Mouse (Mus musculus): ENCODE data around the gene Tsga10.
"Not testable (repeated sequence)": the region's sequence is repeated elsewhere in the genome, so short reads cannot be mapped to it uniquely, and the experiment has no call there.

Gene Tsga10

DNA sequence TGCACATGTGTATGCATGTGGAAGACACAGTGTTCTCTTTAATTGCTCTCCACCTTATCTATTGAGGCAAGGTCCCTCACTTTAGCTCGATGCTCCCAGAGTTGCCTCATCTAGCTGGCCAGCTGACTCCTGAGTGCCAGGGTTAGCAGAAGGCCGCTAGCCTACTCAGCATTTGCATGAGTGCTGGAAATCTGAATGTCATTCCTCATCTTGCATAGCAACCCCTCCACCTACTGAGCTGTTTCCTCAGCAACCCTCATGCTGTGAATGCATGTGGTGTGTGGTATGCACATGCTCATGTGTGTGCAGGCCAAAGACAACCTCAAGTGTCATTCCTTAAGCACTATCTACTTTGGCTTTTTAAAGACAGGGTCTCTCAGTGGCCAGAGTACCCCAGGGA lies 15.5 kb downstream of the Tsga10 start:
- DNase-seq: no peak

DNA sequence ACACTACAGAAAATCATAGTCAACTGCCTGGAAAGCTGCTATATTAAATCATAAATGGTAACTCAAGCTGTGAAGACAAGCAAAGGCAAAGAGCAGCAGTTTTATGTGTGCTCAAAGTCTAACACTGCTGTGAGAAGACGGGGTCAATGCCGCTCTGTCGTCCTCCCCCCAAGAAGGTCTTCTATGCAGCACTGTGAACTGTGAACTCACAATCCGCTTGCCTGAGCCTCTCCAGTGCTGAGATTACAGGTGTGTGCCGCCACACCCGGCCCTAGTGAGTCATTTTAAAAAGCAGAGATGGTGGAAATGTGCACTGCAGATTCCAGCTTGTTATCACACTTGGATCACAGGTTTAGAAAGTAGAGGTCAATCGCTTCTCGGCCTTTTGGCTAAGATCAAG lies 19.4 kb downstream of the Tsga10 start:
- no peak for DNase-seq

DNA sequence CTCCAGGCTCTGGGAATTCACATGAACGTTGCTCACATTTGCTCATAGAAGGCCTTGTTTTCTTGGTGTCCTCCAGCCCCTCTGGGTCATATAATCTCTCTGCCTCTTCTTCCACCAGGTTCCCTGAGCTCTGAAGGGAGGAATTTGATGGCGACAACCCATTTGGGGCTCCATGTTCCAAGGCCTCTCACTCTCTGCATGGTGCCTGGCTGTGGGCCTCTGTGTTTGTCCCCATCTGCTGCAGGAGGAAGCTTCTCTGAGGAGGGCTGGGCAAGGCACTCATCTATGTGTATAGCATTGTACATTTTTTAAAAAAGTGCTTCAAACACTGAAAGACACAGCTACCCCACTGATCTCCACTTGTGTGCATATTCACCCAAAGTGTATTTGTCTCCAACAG lies 34.5 kb downstream of the Tsga10 start:
- no peak for DNase-seq

DNA sequence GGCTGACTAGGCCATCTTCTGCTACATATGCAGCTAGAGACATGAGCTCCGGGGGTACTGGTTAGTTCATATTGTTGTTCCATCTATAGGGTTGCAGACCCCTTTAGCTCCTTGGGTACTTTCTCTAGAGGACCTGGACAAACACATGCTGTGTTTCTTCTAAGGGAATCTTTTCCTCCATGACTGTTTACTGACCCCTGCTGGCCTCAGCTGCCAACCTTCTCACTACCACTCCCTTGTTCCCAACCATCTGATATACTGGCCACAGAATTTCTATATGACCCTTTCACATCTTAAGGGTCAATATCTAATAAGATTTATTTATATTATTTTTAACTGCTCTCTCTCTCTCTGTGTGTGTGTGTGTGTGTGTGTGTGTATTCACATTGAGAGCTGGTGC lies 63.9 kb downstream of the Tsga10 start:
- DNase-seq: not testable (repeated sequence)

DNA sequence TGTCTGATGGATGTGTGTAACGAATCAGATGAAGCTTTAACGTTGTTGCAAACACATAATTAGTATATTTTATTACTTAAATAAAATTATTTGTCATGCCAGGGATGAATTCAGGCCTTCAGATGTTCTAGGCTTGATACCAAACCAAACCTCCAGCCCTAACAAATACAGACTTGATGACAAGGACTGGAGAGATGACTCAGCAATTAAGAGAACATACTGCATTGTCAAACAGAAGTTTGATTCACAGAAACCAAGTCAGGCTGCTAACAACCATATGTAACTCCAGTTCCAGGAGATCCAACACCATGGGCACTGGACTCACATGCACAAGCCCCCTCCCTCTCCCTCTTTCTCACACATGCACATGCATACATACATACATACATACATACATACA lies 65.9 kb downstream of the Tsga10 start:
- DNase-seq: no peak

DNA sequence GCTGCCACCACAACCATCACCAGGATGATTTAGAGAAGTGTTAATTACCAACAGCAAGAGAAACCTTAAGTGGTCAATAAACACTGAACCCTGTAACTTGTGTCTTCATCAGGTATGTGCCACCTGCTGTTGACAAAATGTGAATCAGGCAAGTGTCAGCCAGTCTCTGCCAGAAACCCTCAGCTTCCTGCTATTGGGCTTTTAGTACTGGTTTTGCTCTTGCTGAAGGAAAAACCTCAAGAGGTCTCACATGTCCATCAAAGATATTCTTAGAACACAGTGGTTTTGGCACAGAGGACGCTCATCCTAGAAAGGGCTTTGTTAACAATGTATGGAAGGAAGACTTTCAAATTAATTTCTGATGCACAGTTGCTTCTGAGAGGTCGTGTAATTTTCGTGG lies 66.7 kb downstream of the Tsga10 start:
- DNase-seq: no peak

DNA sequence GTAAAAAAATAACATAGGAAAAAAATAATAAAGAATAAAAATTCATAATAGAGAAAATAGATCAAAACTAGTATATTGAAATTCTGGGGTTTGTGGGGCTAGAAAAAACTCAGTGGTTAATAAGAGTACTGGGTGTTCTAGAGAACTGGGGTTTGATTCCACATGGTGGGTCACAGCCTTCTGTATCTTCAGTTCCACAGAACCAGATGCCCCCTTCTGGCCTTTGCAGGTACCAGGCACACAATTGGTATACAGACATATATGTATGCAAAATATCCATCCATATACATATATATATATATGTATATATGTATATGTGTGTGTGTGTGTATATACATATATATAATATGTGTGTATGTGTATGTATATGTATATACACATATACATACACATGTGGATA lies 106.8 kb downstream of the Tsga10 start:
- peak in 1 of 2 experiments; percentile 3 for DNase-seq

DNA sequence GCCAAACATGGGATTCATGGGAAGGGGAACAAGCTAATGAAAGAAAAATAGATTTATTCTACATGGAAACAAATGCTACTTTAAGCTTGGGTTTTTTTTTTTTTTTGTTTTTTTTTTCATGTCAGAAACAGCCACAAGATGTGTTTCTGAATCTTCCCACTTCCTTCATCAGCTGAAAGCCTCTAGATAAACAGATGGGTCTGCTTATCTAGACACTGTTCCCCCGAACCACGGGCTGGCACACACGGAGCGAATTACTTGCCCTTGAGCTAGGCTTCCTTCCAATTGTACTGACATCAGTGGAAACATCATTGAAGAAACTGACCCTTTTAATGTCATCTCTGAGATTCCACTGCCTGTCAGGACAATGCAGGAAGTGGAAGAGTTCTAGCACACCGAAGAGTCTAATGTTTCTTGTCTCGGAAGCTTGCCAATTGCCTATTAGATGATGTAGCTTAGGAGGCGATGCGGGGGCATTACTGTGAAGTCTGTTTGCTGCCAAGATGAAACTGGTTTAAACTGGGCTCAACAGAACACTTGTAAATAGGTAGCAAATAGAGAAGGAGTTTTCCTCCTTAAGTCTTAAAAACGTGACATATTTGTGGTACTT lies 121.5 kb downstream of the Tsga10 start:
- DNase-seq: no peak

DNA sequence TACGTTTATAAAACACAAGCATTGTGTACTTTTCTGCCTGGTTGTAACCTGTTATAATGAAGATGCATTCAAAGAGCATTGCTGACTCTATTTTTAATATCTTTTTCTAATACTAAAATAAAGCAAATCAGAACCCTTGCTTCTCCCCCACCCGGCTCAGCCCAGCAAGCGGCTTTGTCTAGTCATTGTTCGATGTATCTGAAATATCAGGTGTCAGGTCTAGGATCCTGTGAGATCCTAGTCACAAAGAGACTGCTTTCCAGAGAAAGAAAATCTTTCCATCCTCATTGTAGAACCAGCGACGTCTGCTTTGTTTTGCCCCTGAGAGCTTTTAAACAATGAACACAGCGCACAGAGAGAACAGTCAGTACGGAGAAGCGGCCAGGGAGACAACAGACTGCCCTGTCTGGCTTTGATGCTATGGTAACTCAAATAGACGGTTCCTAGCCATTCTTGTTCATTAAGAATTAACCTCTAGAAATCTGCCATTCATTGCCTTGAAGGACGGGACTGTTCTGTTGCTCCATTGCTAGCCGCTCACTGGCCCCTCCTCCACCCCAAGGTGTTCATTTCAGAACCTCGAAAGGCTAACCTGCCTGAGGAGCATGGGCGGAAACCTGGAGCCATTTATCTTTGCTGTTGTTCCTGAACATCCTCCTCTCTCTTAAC lies 123.5 kb downstream of the Tsga10 start:
- DNase-seq: no peak

DNA sequence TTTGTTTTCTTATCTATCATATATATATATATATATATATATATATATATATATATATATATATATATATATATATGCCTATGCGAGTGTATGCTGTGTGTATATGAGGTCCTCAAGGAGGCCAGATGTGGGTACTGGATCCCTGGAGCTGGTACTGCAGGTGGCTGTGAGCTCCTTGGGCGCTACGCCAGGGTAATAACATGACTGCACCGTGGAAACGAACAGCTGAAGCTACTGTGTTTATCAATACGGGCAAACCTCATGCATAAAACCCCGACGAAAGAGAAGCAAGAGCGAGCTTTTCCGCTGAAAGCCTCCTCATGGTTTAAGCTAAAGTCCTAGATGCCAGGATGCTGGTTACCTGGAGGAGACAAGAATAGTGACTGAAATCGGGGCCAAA lies 124.1 kb downstream of the Tsga10 start:
- DNase-seq: no peak

DNA sequence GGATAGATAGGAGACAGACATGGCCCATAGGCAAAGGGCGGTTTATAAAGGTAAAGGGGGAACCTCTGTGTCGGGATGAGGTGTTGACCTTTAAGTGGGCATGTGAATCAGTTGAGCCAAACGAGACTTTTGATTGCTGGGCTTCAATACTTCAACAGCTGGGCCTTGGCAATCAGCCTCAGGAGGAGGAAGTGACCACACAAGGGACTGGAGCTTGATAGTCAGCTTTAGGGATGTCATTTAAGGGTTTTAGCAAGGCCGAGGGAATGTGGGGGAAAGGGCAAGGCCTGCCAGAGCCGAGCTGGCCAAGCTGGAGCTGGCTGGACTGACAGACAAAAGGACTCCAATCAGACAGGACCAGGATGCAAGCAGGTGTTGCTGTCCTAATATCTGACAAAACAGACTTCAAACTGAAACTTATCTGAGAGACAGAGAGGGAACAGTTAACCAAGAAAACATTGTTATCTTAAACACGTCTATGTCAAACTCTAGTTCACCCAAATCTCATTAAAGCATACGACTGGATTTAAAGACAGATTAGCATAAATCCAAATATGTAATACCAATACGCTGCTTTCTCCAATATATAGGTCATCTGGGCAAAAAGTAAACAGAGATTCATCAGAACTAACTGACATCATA lies 125.9 kb downstream of the Tsga10 start:
- no peak for DNase-seq

DNA sequence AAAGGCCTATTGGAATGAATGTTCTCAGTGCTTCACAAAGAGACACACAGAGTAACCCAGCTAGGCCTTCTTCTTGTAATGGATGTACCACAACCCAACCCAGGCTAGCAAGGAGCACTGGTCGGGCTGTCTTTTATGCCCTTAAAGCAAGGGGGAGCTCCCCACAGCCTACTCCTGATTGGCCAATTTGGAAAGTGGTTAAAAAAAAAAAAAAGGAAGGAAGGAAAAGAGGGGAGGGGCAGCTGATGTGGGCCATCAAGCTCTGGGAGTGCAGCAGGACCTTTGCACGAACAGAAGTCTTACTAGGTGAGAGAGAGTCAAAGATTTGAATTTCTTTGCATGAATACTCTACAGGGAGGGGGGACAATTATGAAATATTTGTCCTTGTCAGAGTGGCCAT lies 127.3 kb downstream of the Tsga10 start:
- no peak for DNase-seq

DNA sequence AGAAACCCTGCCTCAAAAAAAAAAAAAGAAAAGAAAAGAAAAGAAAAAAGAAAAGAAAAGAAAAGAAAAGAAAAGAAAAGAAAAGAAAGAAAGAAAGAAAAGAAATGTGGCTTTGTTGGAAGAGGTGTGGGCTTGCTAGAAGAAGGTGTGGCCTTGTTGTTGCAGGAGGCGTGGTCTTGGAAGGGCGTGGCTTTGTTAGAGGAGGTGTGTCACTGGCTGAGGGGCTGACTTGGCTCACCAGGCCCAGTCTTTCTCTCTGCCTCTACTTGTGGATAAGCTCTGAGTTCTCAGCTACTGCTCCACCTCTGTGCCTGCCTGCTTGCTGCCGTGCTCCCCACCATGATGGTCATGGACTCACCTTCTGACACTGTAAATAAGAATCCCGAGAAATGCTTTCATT lies 129.2 kb downstream of the Tsga10 start:
- no peak for DNase-seq

DNA sequence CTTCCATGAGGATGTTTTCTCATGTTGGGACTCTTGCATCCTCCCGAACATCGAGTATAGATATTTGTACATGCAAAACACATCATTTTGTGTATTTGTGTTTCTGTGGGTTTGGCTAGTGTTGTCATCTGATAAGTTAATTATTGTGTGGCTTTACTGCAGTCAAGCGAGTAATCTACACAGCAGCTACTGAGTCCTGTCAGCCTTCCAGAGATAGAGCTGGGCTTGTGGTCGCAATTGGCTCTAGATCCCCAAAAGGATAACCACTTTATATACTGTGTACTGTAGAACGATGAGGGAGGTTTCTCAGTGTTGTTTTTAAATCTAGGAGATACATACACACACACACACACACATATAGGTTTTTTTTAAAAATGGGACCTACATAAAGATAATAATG lies 130.3 kb downstream of the Tsga10 start:
- DNase-seq: no peak

DNA sequence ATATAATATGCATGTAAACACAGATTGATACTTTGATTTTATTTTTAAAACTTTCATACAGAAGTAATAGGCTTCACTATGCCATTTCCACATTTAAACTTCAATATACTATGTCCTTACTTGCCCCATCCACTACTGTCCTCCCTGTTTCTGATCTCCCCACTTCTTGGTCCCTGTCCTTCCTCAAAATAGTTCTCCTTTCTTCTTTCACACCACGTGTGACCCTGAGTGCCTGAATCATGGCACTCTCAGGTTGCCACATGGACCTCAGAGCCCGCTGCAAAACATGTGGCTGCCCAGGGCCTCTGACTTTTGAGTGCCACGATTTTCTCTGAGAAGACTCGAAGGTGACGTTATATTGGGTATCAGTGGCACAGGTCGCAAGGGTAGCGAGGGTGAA lies 131.4 kb downstream of the Tsga10 start:
- DNase-seq: no peak

DNA sequence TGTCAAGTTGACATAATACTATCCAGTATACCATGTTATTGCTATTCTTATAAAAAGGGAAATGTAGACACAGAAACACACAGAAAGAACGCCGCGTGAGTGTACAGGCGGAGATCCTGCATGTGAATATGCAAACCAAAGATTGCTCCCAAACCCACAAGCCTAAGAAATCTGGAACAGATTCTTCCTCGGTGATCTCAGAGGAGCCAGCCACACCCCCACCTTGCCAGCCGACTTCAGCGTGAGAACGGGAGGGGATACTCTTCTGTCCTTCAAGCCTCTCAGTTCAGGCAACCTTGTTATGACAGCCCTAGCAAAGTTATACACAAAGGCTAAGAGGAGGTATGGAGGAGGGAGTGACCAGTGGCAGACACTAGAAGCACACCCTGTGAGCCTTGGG lies 136.9 kb downstream of the Tsga10 start:
- no peak for DNase-seq

DNA sequence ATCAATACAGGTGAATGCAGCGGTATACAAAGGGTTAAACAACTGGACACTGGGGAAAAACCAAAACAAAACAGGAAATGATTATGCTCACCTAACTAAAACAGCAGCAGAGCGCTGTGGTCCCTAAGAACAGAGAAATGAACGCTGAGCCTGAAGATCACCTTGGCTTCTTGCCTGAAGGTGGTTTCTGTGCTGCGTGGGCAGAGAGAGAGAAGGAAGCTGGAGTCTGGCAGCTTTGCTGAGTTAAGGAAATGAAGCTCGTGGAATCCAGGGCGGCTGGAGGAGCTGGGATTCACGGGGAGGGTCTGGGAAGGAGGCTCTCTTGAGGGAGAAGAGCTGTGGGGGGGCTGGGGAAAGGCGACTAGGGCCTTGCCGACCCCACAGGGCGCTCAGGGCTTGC lies 138.2 kb downstream of the Tsga10 start:
- DNase-seq: no peak

DNA sequence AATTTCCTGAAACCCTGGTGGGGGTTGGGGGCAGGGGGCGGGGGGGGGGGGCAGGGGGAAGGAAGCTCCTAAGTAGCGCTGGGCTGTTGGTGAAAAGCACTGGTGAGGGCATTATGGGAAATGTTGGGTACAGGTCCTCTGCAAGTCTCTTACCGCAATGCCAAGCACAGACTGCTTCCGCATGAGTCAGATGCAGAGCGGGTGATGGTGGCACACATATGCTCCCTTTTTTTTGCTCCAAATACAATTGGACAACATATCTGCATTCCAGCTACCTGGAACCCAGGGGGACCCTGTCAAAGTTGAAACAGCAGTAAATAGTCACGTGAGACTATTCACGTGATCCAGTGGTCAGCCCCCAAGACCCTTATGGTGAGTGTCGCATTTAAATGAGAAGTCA lies 139.0 kb downstream of the Tsga10 start:
- DNase-seq: no peak

DNA sequence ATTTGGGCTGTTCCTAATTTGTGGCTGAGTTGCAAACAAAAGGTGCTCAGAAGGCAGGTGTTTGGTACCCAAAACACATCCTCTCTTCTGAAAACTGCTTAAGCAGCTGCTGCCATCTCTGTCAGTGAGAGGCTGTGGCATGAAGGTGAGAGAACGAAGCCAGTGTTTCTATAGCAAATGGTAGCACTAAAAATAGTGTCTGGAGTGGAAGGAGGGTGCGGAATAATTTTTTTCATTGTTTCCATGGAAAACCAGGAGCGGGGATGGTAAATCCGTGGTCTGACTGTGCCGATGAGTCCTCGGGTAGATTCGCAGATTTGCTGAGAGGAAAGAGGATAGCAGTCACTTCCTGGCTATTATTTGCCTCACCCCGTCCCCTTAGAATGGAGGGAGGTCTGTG lies 139.8 kb downstream of the Tsga10 start:
- no peak for DNase-seq

DNA sequence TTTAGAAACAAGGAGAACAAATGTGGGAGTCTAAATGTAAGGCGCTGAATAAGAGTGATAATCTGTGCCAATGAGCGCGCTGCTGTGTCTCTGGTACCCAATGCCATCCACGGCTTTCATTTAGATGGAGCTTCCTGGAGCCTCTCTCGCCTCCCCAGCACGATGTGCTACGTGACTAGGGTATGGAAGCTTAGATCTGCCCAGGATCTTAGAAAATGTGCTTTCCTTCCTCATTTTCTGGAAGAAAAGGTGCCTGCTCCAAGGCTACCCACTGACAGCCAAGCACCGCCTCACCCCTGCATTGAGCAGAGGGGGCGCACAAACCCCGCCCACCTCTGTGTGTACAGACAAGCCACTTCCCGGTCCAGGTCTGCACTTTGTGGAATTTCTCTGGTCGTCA lies 140.3 kb downstream of the Tsga10 start:
- no peak for DNase-seq

DNA sequence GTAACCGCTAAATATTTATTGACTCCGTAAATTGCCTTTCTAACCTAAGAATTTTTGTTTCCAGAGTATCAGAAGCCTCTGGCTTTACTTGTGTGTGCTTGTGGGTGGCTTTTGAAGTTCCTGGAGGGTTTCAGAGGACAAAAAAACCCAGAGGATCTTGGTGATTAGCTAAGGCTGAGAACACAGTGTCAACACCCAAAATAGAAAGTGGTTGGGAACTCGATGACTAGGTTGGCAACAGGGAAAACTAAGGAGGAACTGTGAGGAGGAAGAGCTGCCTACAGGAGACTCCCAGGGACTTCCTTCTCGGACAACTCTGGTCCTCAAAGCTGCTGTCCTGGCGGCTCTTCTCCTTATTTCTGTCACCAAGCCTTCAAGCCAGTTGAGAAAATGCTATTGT lies 145.1 kb downstream of the Tsga10 start:
- DNase-seq: no peak

DNA sequence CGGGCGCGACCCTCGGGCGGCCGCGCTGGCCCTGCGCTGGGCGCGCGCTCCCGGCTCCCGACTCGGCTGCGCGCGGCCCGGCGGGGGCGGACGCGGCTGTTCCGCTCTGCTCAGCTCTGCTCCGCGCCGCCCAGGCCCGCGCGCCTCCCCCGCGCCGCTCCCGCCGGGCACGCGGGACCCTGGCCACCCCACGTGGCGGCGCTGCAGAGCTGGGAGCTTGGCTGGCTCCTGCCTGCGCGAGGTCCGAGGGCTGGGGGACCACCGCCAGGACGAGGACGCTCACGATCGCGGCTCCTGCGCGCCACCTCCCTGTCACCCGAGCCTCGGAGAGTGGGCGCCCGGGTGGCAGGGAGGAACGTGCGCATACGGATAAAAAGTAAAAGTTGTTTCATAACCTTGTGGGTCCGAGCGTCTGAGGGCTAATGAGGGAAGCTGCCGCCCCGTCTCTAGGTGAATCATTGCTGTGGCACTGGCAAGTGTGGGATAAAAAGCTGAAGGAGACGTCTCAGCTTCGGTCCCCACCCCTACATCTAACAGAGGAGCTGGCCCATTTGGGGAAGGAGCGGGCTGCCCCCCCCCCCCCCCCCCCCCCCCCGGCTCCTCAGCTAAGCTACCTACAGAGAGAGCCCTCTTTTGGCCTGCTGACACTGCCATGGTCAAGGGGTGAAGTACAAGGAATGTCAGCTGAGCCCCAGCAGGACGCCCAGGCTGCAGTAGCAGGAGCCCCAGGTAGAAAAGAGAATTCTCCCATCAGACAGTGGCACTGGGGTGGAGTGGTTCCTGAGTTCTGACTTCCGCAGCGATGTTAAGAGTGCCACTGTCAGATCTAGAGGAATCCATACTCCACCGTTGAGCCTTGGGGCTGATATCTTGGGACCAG lies 146.2 kb downstream of the Tsga10 start, which contains the start of gene 2010300C02Rik:
Gene 2010300C02Rik (minus strand): TSS at position 325 of the 880 bp plus-strand sequence.
- DNase-seq: peak; percentile 42 to 49

DNA sequence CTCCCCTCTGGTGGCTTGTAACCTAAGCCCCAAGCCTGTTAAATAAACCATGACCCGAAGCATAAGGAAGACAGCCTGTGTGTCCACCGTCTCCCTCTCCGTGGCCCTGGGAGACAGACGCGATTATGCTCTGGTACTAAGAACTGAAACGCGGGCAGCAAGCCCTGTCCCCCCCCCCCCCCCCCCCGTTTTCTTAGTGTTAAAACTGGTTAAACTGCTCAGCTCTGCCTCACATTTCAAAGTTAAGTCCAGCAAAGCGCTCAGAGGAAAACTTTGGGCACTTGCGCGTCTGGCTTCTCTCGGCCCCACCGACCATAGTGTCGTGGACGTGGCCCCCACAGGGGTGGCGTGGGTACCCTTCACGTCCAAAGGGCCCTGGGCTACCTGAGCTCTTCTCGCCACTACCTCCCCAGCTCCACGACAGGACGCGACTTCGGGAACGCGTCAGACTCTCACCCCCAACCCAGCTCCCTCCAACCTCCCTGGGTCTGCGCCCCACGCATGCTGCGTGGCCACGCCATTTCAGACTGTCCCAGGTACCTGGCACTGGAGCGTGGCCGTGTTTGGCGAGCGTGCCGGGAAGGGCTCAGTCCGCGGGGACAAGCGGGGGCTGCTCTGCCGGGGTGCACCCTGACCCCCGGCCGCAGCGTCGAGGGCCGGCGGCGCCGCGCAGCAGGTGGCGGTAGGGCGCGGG lies 147.1 kb downstream of the Tsga10 start:
- DNase-seq: no peak

Data from B cell, adult 2 months (primary cell).